Mouse (Mus musculus) hindbrain, embryonic 10.5 days (tissue): ENCODE results near the gene Rngtt. TPM values are rescaled to one million over a fixed set of nuclear protein-coding genes. Genes with fewer than 3 reads are reported as not detected.
"Not testable (repeated sequence)": the region's sequence is repeated elsewhere in the genome, so short reads cannot be mapped to it uniquely, and the experiment has no call there.

Experiments
- DNase-seq: peaks from one replicate; pipeline ENCODE4 v3.0.0-alpha.2; 2017; ENCODE audit warnings: low spot score
- H3K27ac ChIP-seq: fragments of 300-500 bp; sonication (generic); 2 replicates; pipeline ENCODE4 v1.5.1; 2016; ENCODE audit warnings: mild to moderate bottlenecking, moderate library complexity
- H3K27me3 ChIP-seq: fragments of 300-500 bp; sonication (generic); 2 replicates; pipeline ENCODE4 v1.6.1; 2016; ENCODE audit warnings: mild to moderate bottlenecking; ENCODE audit not compliant: poor library complexity, insufficient read depth, severe bottlenecking
- H3K36me3 ChIP-seq: fragments of 300-500 bp; sonication (generic); 2 replicates; pipeline ENCODE4 v1.6.1; 2016; ENCODE audit warnings: mild to moderate bottlenecking, moderate library complexity
- H3K4me1 ChIP-seq: fragments of 300-500 bp; sonication (generic); replicated peaks from 2 replicates; pipeline ENCODE4 v1.6.1; 2016; ENCODE audit warnings: mild to moderate bottlenecking
- H3K4me3 ChIP-seq: fragments of 300-500 bp; sonication (generic); 2 replicates; pipeline ENCODE4 v1.5.1; 2016; ENCODE audit warnings: mild to moderate bottlenecking, moderate library complexity
- H3K9me3 ChIP-seq: fragments of 300-500 bp; sonication (generic); 2 replicates; pipeline ENCODE4 v1.6.1; 2016; ENCODE audit warnings: mild to moderate bottlenecking, moderate library complexity
- WGBS: fragments of 180-500 bp; shearing (Covaris S2); methylation state at CpG from one replicate; pipeline ENCODE4 v1.1.7; 2016; 5-methylcytosine and 5-hydroxymethylcytosine counted together
- polyA plus RNA-seq: library from polyadenylated mRNA; unstranded; fragments of >200 nt; fragmentation: Nextera tagmentation; extraction: Ambion mirVana; gene quantifications from 2 replicates; pipeline ENCODE4 v1.2.1, GENCODE M21; 2016

Rngtt gene
- polyA plus RNA-seq, 1 experiment from 2014 or later, result 29.4 TPM

- WGBS, result 91% methylated on average over 4 of the region's 4 CpGs
- H3K4me3 ChIP-seq, result no peak overlapping the region
- no peaks in the 10 kb centered on the region for H3K27me3 ChIP-seq
- H3K9me3 ChIP-seq, result no peaks in the 10 kb centered on the region
- DNase-seq, result no peak
- no peaks in the 10 kb centered on the region for H3K36me3 ChIP-seq
- H3K4me1 ChIP-seq, result no peaks in the 10 kb centered on the region
- H3K27ac ChIP-seq, result no peak overlapping the region
Measured at GRCm38 (mm10) chr4:33417391-33417790, 107.3 kb downstream of the Rngtt start.

- H3K27ac ChIP-seq, result no peak overlapping the region
- H3K4me1 ChIP-seq, result no peaks in the 10 kb centered on the region
- no peak for DNase-seq
- H3K36me3 ChIP-seq, result peaks cover 5% of the 10 kb centered on the region; the same call in 1 of the 2 replicates
- no peaks in the 10 kb centered on the region for H3K9me3 ChIP-seq
- no peak overlapping the region for H3K4me3 ChIP-seq
- no peaks in the 10 kb centered on the region for H3K27me3 ChIP-seq
- WGBS, result 96% methylated on average over 1 of the region's 1 CpGs
Measured at GRCm38 (mm10) chr4:33419644-33420043, 109.5 kb downstream of the Rngtt start.

GRCm38 (mm10) chr4:33428856-33429255 lies 118.7 kb downstream of the Rngtt start:
- WGBS, result 78% methylated on average over 4 of the region's 4 CpGs
- no peak for DNase-seq
- no peaks in the 10 kb centered on the region for H3K4me1 ChIP-seq
- no peak overlapping the region for H3K4me3 ChIP-seq
- 0 out of 2 replicates have a peak, but pooled peaks cover 3% of the 10 kb centered on the region for H3K36me3 ChIP-seq
- no peaks in the 10 kb centered on the region for H3K27me3 ChIP-seq
- H3K9me3 ChIP-seq, result no peaks in the 10 kb centered on the region
- no peak overlapping the region for H3K27ac ChIP-seq

- no peaks in the 10 kb centered on the region for H3K27me3 ChIP-seq
- peaks cover 6% of the 10 kb centered on the region; the same call in 1 of the 2 replicates for H3K36me3 ChIP-seq
- no peaks in the 10 kb centered on the region for H3K4me1 ChIP-seq
- no peak overlapping the region for H3K4me3 ChIP-seq
- WGBS, result 92% methylated on average over 6 of the region's 6 CpGs
- DNase-seq, result no peak
- no peak overlapping the region for H3K27ac ChIP-seq
- H3K9me3 ChIP-seq, result no peaks in the 10 kb centered on the region
Measured at GRCm38 (mm10) chr4:33441864-33442263, 131.8 kb downstream of the Rngtt start.

GRCm38 (mm10) chr4:33446265-33446664 lies 136.2 kb downstream of the Rngtt start:
- H3K9me3 ChIP-seq, result no peaks in the 10 kb centered on the region
- no peaks in the 10 kb centered on the region for H3K27me3 ChIP-seq
- peaks cover 10% of the 10 kb centered on the region; the same call in 1 of the 2 replicates for H3K36me3 ChIP-seq
- H3K4me1 ChIP-seq, result peaks cover 8% of the 10 kb centered on the region; the same call in 1 of the 2 replicates
- no peak overlapping the region for H3K4me3 ChIP-seq
- H3K27ac ChIP-seq, result no peak overlapping the region
- DNase-seq, result no peak
- 96% methylated on average over 3 of the region's 3 CpGs for WGBS

GRCm38 (mm10) chr4:33446881-33447280 lies 136.8 kb downstream of the Rngtt start:
- no peak for DNase-seq
- Histone ChIP-seq H3K27ac (no peak overlapping the region), H3K4me1 (peaks cover 8% of the 10 kb centered on the region; the same call in 1 of the 2 replicates), H3K36me3 (peaks cover 6% of the 10 kb centered on the region; the same call in 1 of the 2 replicates), H3K27me3 (no peaks in the 10 kb centered on the region), H3K9me3 (no peaks in the 10 kb centered on the region), H3K4me3 (no peak overlapping the region)
- 93% methylated on average over 3 of the region's 3 CpGs for WGBS

GRCm38 (mm10) chr4:33450356-33450755 lies 140.2 kb downstream of the Rngtt start:
- not testable (repeated sequence) for H3K27ac ChIP-seq, H3K4me3 ChIP-seq, H3K36me3 ChIP-seq, H3K9me3 ChIP-seq, DNase-seq, H3K27me3 ChIP-seq, H3K4me1 ChIP-seq
- WGBS, result 90% methylated on average over 8 of the region's 8 CpGs

- peaks cover 25% of the 10 kb centered on the region for H3K36me3 ChIP-seq
- H3K4me3 ChIP-seq, result no peak overlapping the region
- no peak overlapping the region for H3K27ac ChIP-seq
- H3K4me1 ChIP-seq, result no peaks in the 10 kb centered on the region
- no peaks in the 10 kb centered on the region for H3K27me3 ChIP-seq
- WGBS, result 94% methylated on average over 3 of the region's 3 CpGs
- no peak for DNase-seq
- no peaks in the 10 kb centered on the region for H3K9me3 ChIP-seq
Measured at GRCm38 (mm10) chr4:33459851-33460250, 149.7 kb downstream of the Rngtt start.

- no peak for DNase-seq
- 90% methylated on average over 1 of the region's 1 CpGs for WGBS
Measured at GRCm38 (mm10) chr4:33464432-33464831, 154.3 kb downstream of the Rngtt start.

GRCm38 (mm10) chr4:33465871-33466270 lies 155.8 kb downstream of the Rngtt start:
- no peak for DNase-seq
- no peaks in the 10 kb centered on the region for H3K9me3 ChIP-seq
- no peaks in the 10 kb centered on the region for H3K27me3 ChIP-seq
- WGBS, result 92% methylated on average over 3 of the region's 3 CpGs
- no peak overlapping the region for H3K27ac ChIP-seq
- no peaks in the 10 kb centered on the region for H3K4me1 ChIP-seq
- H3K36me3 ChIP-seq, result peaks cover 18% of the 10 kb centered on the region
- no peak overlapping the region for H3K4me3 ChIP-seq

More at GRCm38 (mm10) chr4:33464432-33464831, 154.3 kb downstream of the Rngtt start:
- H3K4me3 ChIP-seq, result no peak overlapping the region
- H3K36me3 ChIP-seq, result peaks cover 18% of the 10 kb centered on the region
- no peak overlapping the region for H3K27ac ChIP-seq
- H3K4me1 ChIP-seq, result no peaks in the 10 kb centered on the region
- H3K9me3 ChIP-seq, result no peaks in the 10 kb centered on the region
- H3K27me3 ChIP-seq, result no peaks in the 10 kb centered on the region

GRCm38 (mm10) chr4:33466970-33467399 lies 156.9 kb downstream of the Rngtt start:
- no peak overlapping the region for H3K27ac ChIP-seq
- no peaks in the 10 kb centered on the region for H3K4me1 ChIP-seq
- 95% methylated on average over 2 of the region's 2 CpGs for WGBS
- no peak for DNase-seq
- no peak overlapping the region for H3K4me3 ChIP-seq
- H3K9me3 ChIP-seq, result no peaks in the 10 kb centered on the region
- H3K36me3 ChIP-seq, result peaks cover 16% of the 10 kb centered on the region
- H3K27me3 ChIP-seq, result no peaks in the 10 kb centered on the region

GRCm38 (mm10) chr4:33467627-33468026 lies 157.5 kb downstream of the Rngtt start:
- Histone ChIP-seq H3K27ac (no peak overlapping the region), H3K36me3 (peaks cover 11% of the 10 kb centered on the region), H3K27me3 (no peaks in the 10 kb centered on the region), H3K4me1 (no peaks in the 10 kb centered on the region), H3K9me3 (no peaks in the 10 kb centered on the region), H3K4me3 (no peak overlapping the region)
- WGBS, result 79% methylated on average over 1 of the region's 1 CpGs
- no peak for DNase-seq

GRCm38 (mm10) chr4:33468151-33468550 lies 158.0 kb downstream of the Rngtt start:
- 91% methylated on average over 3 of the region's 3 CpGs for WGBS
- Histone ChIP-seq H3K4me3 (no peak overlapping the region), H3K4me1 (no peaks in the 10 kb centered on the region), H3K27ac (no peak overlapping the region), H3K27me3 (no peaks in the 10 kb centered on the region), H3K36me3 (peaks cover 11% of the 10 kb centered on the region), H3K9me3 (no peaks in the 10 kb centered on the region)
- no peak for DNase-seq
